Mouse (Mus musculus): ENCODE measurements around the gene Ccdc13. TPM values are rescaled to one million over a fixed set of nuclear protein-coding genes. Genes with fewer than 3 reads are reported as not detected.

Ccdc13 gene
- polyA plus RNA-seq, 1 experiment from 2014 or later = 0.21 TPM

- H3K9me3 ChIP-seq = no peaks in the 10 kb centered on the region
- peak; percentile 92 for DNase-seq (ENCODE audit: low spot score)
- peaks cover 53% of the 10 kb centered on the region for H3K36me3 ChIP-seq
- H3K4me3 ChIP-seq = peak overlapping the region; percentile 82
- H3K27me3 ChIP-seq (ENCODE audit: insufficient read depth, poor library complexity, severe bottlenecking) = no peaks in the 10 kb centered on the region
- peak overlapping the region; percentile 97 for H3K27ac ChIP-seq
- 2% methylated on average over 43 of the region's 43 CpGs for WGBS
- H3K4me1 ChIP-seq = peaks cover 44% of the 10 kb centered on the region
Observed at GRCm38 (mm10) chr9:121760271-121761090, 78.8 kb downstream of the Ccdc13 start.

DNA sequence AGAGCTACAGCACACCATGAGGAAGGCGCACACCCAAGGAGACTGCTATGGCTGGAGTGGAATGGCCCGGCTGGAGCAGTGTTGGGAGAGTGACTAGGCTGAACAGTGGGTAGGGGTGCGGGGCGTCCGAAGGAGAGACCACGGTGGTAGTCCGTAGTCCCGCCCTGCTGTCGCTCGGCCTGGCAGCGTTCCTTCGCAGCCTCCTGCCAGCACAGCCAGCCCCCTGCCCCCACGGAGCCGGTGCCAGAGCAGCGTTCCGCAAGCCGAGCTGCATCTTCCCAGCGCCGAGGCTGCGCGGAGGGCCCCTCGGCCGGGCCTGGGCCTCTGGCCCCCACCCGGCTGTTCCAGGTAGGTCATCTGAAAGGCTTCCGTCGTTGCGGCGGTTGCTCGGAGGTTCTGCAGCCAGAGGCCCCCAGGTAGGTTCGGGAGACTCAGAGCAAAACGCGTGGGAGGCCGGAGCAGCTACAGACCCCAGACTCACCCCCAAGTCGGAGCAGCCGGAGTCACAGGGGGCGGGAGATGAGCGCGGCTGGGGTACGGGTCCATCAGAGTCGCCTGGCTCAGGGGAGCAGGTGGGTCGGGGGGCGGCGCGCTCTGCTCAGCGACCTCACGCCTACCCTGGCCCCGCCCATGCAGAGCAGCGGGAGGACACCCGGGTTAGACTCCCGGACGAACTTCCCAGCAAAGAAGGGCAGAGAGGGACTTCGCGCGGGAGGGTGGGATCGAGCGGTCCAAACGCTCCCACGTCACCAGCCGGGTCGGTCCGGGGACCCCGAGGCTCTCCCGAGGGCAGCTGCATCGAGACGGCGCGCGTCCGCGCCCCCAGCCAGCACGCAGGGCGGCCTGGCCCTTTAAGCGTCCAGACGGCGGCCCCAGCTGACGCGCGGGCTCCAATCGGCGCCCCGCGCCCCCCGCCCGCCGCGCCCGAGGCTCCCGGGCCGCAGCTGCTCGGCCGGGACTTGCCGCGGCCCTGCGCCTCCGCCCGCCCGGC is 79.9 kb downstream of the Ccdc13 start, which contains the start of gene Zfp651:
Zfp651 (plus strand) TSS at position 240 of the 991 bp plus-strand sequence.
- H3K27me3 ChIP-seq (ENCODE audit: insufficient read depth, poor library complexity, severe bottlenecking) = no peaks in the 10 kb centered on the region
- 2% methylated on average over 97 of the region's 97 CpGs for WGBS
- peak; percentile 84 for DNase-seq (ENCODE audit: low spot score)
- H3K4me1 ChIP-seq = peaks cover 44% of the 10 kb centered on the region
- H3K27ac ChIP-seq = peak within 1 kb of the TSS; percentile 97
- H3K4me3 ChIP-seq = peak within 1 kb of the TSS; percentile 82
- H3K9me3 ChIP-seq = no peaks in the 10 kb centered on the region
- peaks cover 53% of the 10 kb centered on the region for H3K36me3 ChIP-seq

DNA sequence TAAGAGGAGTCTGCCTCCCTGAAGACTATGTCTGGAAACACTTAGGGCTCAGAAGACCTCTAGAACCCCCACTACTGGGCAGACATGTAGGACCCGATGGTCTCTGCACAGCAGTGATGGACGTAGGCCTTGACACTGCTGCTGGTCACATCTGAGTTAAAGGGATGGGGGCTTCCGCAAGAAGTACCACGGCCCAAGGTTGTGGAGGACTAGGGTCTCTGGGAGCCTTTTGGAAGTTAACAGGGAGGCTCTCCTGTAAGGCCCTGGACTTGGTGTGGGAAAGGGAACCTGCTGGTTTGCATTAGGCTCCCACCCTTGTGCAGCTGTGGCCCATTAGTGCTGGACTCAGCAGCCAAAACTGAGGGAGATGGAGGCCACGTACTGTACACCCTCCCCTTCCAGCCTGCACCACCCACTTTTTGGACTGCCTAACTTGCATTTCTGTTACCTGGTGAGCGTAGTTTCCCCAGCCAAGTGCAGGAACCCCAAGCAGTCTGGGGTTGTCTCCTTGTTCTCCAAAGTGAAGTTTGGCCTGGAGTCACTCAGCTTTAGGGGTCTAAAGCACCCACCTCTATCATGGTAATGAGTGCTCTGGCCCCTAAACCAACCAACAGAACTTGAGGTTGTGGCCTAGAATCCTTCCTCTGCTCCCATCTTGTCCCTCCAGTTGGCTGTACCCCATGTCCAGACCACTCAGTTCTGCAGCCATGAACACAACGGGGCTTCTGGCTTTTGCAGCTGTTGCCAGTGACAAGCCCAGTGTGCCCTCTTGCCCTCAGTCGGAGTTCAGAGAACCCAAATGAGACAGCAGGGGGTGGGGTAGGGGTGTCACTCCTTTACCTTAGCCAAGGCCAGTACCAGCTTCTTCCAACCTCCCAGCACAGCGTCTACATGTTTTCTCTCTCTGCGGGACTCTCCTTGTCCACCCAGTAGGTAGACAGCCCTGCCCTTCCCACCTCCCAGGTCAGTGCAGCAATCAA is 81.1 kb downstream of the Ccdc13 start:
- Histone ChIP-seq H3K27me3 (ENCODE audit: insufficient read depth, poor library complexity, severe bottlenecking) (no peaks in the 10 kb centered on the region), H3K4me3 (peak overlapping the region; percentile 82), H3K27ac (no peak overlapping the region; the same call in none of the 2 replicates), H3K36me3 (peaks cover 53% of the 10 kb centered on the region), H3K9me3 (no peaks in the 10 kb centered on the region), H3K4me1 (peaks cover 44% of the 10 kb centered on the region)
- DNase-seq (ENCODE audit: low spot score) = peak; percentile 74
- 52% methylated on average over 10 of the region's 10 CpGs for WGBS

- Histone ChIP-seq H3K4me1 (peaks cover 44% of the 10 kb centered on the region), H3K9me3 (no peaks in the 10 kb centered on the region), H3K27me3 (ENCODE audit: insufficient read depth, poor library complexity, severe bottlenecking) (no peaks in the 10 kb centered on the region), H3K36me3 (peaks cover 53% of the 10 kb centered on the region), H3K4me3 (no peak overlapping the region), H3K27ac (no peak overlapping the region)
- peak; percentile 64 for DNase-seq (ENCODE audit: low spot score)
- WGBS = 74% methylated on average over 3 of the region's 3 CpGs
Observed at GRCm38 (mm10) chr9:121757432-121757831, 81.8 kb downstream of the Ccdc13 start.

DNA sequence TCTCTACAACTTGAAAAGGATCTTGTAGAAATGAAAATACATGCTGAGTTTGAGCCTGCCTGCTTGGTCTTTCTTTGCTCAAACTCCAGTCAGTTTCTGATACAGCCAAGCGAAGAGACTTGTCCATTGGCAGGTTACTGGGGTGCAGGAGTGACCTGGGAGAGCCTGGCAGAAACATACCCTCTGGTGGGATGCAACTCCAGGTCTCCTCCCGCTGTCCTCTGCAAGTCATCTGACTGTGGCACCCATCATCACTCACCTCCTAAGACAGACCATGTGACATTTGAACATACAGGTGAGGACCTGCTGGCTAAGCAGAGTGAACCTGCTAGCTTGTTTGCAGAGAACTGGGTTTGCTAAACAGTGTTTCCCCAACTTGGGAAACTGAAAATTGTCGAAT is 82.5 kb downstream of the Ccdc13 start:
- H3K27ac ChIP-seq = no peak overlapping the region
- no peak overlapping the region for H3K4me3 ChIP-seq
- peak; percentile 64 for DNase-seq (ENCODE audit: low spot score)
- peaks cover 53% of the 10 kb centered on the region for H3K36me3 ChIP-seq
- H3K27me3 ChIP-seq (ENCODE audit: insufficient read depth, poor library complexity, severe bottlenecking) = no peaks in the 10 kb centered on the region
- WGBS = 83% methylated on average over 3 of the region's 3 CpGs
- no peaks in the 10 kb centered on the region for H3K9me3 ChIP-seq
- peaks cover 37% of the 10 kb centered on the region for H3K4me1 ChIP-seq

DNA sequence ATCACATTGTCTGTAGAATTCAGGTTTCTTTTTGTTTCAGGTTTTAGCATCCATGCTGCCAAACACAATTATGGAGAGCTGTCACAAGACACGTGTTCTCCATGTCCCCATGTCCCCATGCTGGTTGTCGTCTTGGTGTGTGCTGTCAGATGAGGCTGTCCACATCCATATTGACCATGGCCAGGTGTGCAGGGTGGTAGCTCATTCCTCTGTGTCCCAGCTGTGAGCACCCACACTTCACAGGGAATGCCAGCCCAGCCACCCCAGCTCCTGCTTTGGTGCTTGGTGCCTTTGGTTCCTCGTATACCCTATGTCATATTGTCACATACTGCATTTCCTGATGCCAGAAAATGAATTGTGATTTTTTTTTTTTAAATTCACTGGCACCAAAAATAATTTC is 84.6 kb downstream of the Ccdc13 start:
- no peak for DNase-seq (ENCODE audit: low spot score)
- Histone ChIP-seq H3K36me3 (peaks cover 73% of the 10 kb centered on the region), H3K4me1 (peaks cover 19% of the 10 kb centered on the region), H3K27ac (no peak overlapping the region), H3K4me3 (no peak overlapping the region), H3K9me3 (no peaks in the 10 kb centered on the region), H3K27me3 (ENCODE audit: insufficient read depth, poor library complexity, severe bottlenecking) (no peaks in the 10 kb centered on the region)
- 91% methylated on average over 3 of the region's 3 CpGs for WGBS

DNA sequence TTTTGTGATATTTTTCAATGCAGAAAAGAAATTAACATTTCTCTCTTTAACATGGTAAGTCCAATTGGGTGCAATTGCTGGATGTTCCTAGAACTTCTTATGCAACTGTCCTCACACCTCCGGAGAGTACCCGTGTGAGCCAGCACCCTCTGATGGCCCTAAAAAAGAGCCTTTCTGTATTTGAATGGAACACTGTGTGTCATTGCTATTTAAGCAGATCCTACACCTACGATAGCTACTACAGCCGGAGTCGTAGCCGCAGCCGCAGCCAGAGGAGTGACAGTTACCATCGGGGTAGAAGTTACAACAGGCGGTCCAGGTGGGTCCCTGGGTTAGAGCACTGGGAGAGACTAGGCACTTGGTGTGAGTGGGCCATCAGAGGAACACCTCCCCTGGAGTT is 86.5 kb downstream of the Ccdc13 start:
- 95% methylated on average over 9 of the region's 9 CpGs for WGBS
- H3K9me3 ChIP-seq = no peaks in the 10 kb centered on the region
- no peaks in the 10 kb centered on the region for H3K27me3 ChIP-seq (ENCODE audit: insufficient read depth, poor library complexity, severe bottlenecking)
- H3K4me1 ChIP-seq = peaks cover 2% of the 10 kb centered on the region
- no peak overlapping the region for H3K4me3 ChIP-seq
- no peak overlapping the region for H3K27ac ChIP-seq
- DNase-seq (ENCODE audit: low spot score) = no peak
- peaks cover 92% of the 10 kb centered on the region for H3K36me3 ChIP-seq

Other genes starting within 250 kb of the Ccdc13 start
- gene Lyzl4, start 197.4 kb downstream of the Ccdc13 start, polyA plus RNA-seq (2016; fragmentation: Nextera tagmentation; extraction: Ambion mirVana) = not detected in 2 replicates
- 0.30 and 0.63 TPM in 2 replicates for gene Vipr1, start 196.7 kb downstream of the Ccdc13 start, polyA plus RNA-seq (2016; fragmentation: Nextera tagmentation; extraction: Ambion mirVana)
- 7.0 and 8.8 TPM in 2 replicates for gene Sec22c, start 134.0 kb downstream of the Ccdc13 start, polyA plus RNA-seq (2016; fragmentation: Nextera tagmentation; extraction: Ambion mirVana)
- gene Ss18l2, start 129.1 kb downstream of the Ccdc13 start, polyA plus RNA-seq (2016; fragmentation: Nextera tagmentation; extraction: Ambion mirVana) = 115 and 138 TPM in 2 replicates
- gene Nktr, start 120.3 kb downstream of the Ccdc13 start, polyA plus RNA-seq (2016; fragmentation: Nextera tagmentation; extraction: Ambion mirVana) = 48.7 and 49.8 TPM in 2 replicates
- 6.3 and 7.2 TPM in 2 replicates for gene Zfp651, start 80.1 kb downstream of the Ccdc13 start, polyA plus RNA-seq (2016; fragmentation: Nextera tagmentation; extraction: Ambion mirVana)
- 0.36 and 0.38 TPM in 2 replicates for gene Klhl40, start 61.9 kb downstream of the Ccdc13 start, polyA plus RNA-seq (2016; fragmentation: Nextera tagmentation; extraction: Ambion mirVana)
- gene Hhatl, start 47.0 kb downstream of the Ccdc13 start, polyA plus RNA-seq (2016; fragmentation: Nextera tagmentation; extraction: Ambion mirVana) = 0.84 and 2.0 TPM in 2 replicates
- 254 and 270 TPM in 2 replicates for gene Higd1a, start 18.9 kb upstream of the Ccdc13 start, polyA plus RNA-seq (2016; fragmentation: Nextera tagmentation; extraction: Ambion mirVana)
- 0.31 TPM in 1 of 2 replicates, not detected in the other for gene Ackr2, start 58.9 kb upstream of the Ccdc13 start, polyA plus RNA-seq (2016; fragmentation: Nextera tagmentation; extraction: Ambion mirVana)
- not detected in 2 replicates for gene Cyp8b1, start 76.8 kb upstream of the Ccdc13 start, polyA plus RNA-seq (2016; fragmentation: Nextera tagmentation; extraction: Ambion mirVana)
- gene Fam198a, start 111.5 kb upstream of the Ccdc13 start, polyA plus RNA-seq (2016; fragmentation: Nextera tagmentation; extraction: Ambion mirVana) = 0.42 and 0.72 TPM in 2 replicates
- gene Pomgnt2, start 157.6 kb upstream of the Ccdc13 start, polyA plus RNA-seq (2016; fragmentation: Nextera tagmentation; extraction: Ambion mirVana) = 12.9 and 16.2 TPM in 2 replicates

Data from heart, embryonic 10.5 days (tissue).